ENCODE assay signal across 8 mouse cellular contexts in the genomic region with DNA sequence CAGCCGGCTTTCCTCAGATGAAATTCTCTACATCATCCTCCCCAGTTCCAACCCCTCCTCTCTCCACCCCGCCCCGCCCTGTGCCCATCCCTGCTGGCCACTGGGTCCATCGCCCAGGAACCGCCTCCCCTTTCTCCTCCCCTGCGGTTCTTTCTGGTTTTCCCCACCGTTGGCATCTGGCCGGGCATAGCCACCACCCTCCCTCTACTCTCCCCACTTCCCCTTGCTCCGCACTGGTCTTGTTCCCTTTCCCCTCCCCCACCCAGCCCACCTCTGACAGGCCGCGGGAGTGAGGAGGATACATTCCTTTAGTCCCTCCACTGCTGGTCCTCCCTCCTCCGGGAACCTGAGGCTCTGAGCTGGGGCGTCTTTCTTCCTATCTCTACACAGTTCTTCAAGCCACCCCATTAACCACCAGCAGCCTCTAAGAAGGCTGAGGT. TPM values are rescaled to one million over a fixed set of nuclear protein-coding genes. Genes with fewer than 3 reads are reported as not detected.
A peak's percentile ranks its signal among the peaks of the same experiment; 100 is the strongest.
DNase-seq lines count a peak whose midpoint lies in the region; ATAC-seq and TF ChIP-seq lines count a peak whose summit lies in the region.

No protein-coding gene starts in this region.

- H3K4me1 ChIP-seq in lung, embryonic 15.5 days: peaks cover 13% of the 10 kb centered on the region; the same call in 1 of the 2 replicates
- no peaks in the 10 kb centered on the region for H3K4me1 ChIP-seq in lung, adult 2 months (ENCODE audit: control insufficient read depth, insufficient read depth, low read length)
- peaks cover 27% of the 10 kb centered on the region for H3K4me1 ChIP-seq in forebrain, embryonic 16.5 days (replicated peaks; ENCODE audit: control insufficient read depth, insufficient read depth, low read length)
- peaks cover 22% of the 10 kb centered on the region for H3K4me1 ChIP-seq in limb, embryonic 13.5 days

- H3K27ac ChIP-seq in lung, embryonic 15.5 days: no peak overlapping the region
- peak overlapping the region; percentile 89; the same call in 1 of the 2 replicates for H3K27ac ChIP-seq in forebrain, embryonic 16.5 days (ENCODE audit: low read length)
- no peak overlapping the region for H3K27ac ChIP-seq in limb, embryonic 13.5 days

- peak overlapping the region; percentile 84; the same call in 1 of the 2 replicates for H3K4me2 ChIP-seq in lung, embryonic 15.5 days
- H3K4me2 ChIP-seq in forebrain, embryonic 16.5 days (ENCODE audit: low read length): peak overlapping the region; percentile 79
- H3K4me2 ChIP-seq in limb, embryonic 13.5 days (replicated peaks): peak overlapping the region; percentile 90; the same call in 1 of the 2 replicates

- H3K4me3 ChIP-seq in lung, embryonic 15.5 days: no peak overlapping the region
- no peak overlapping the region for H3K4me3 ChIP-seq in lung, adult 2 months (replicated peaks; ENCODE audit: extremely low read depth, low read depth, low read length)
- peak overlapping the region; percentile 99 for H3K4me3 ChIP-seq in forebrain, embryonic 16.5 days (replicated peaks; ENCODE audit: low read length)
- no peak overlapping the region for H3K4me3 ChIP-seq in limb, embryonic 13.5 days

- ATAC-seq in lung, embryonic 15.5 days (ENCODE audit: borderline replicate concordance, extremely low read depth, low FRiP score, low TSS enrichment): 0 out of 2 replicates have a peak, but pooled peaks have one; percentile 29
- ATAC-seq in forebrain, embryonic 16.5 days: peak; percentile 5
- ATAC-seq in limb, embryonic 13.5 days (ENCODE audit: low FRiP score, low read depth): no peak

- 0% methylated on average over 11 of the region's 13 CpGs for WGBS in lung, embryonic 15.5 days
- WGBS in lung, adult 2 months: 4% methylated on average over 13 of the region's 13 CpGs
- 0% methylated on average over 13 of the region's 13 CpGs for WGBS in forebrain, embryonic 16.5 days
- under 1% methylated on average over 13 of the region's 13 CpGs for whole genome bisulfite sequencing in limb, embryonic 13.5 days

- peaks cover 40% of the 10 kb centered on the region for H3K27me3 ChIP-seq in lung, embryonic 15.5 days
- no peaks in the 10 kb centered on the region for H3K27me3 ChIP-seq in forebrain, embryonic 16.5 days (replicated peaks; ENCODE audit: control insufficient read depth, insufficient read depth, low read length)
- H3K27me3 ChIP-seq in limb, embryonic 13.5 days: peaks cover 68% of the 10 kb centered on the region

- no peak for TF ChIP-seq CTCF in lung, adult 2 months (IDR thresholded peaks at IDR 0.05; ENCODE audit: insufficient read depth, low read length)

- DNase-seq in lung, adult 2 months: no peak
- DNase-seq in cerebellum, adult 9-11 months: peak; percentile 92
- peak; percentile 47 for DNase-seq in retina, embryonic 14.5 days (ENCODE audit: low spot score)
- no peak for DNase-seq in adrenal gland, postnatal 36 days
- no peak for DNase-seq in adrenal gland, adult 2 months

- TF ChIP-seq POLR2A in lung, adult 2 months (IDR thresholded peaks at IDR 0.05; ENCODE audit: borderline replicate concordance, extremely low read depth, low read depth, low read length): no peak

- no peaks in the 10 kb centered on the region for H3K36me3 ChIP-seq in lung, embryonic 15.5 days
- no peaks in the 10 kb centered on the region for H3K36me3 ChIP-seq in forebrain, embryonic 16.5 days (ENCODE audit: control insufficient read depth, insufficient read depth)
- H3K36me3 ChIP-seq in limb, embryonic 13.5 days: no peaks in the 10 kb centered on the region

- H3K9ac ChIP-seq in lung, embryonic 15.5 days: no peak overlapping the region
- H3K9ac ChIP-seq in forebrain, embryonic 16.5 days (replicated peaks; ENCODE audit: low read depth, low read length): peak overlapping the region; percentile 96
- no peak overlapping the region for H3K9ac ChIP-seq in limb, embryonic 13.5 days

- H3K9me3 ChIP-seq in lung, embryonic 15.5 days: no peaks in the 10 kb centered on the region
- no peaks in the 10 kb centered on the region for H3K9me3 ChIP-seq in forebrain, embryonic 16.5 days (ENCODE audit: control insufficient read depth, low read length)
- H3K9me3 ChIP-seq in limb, embryonic 13.5 days: no peaks in the 10 kb centered on the region

RNA-seq across cellular contexts. Expression of a gene that starts 1.5 kb away (rescaled TPM):
- polyA plus RNA-seq in lung, embryonic 15.5 days (2015; fragmentation: Nextera tagmentation; extraction: Ambion mirVana): 1.1 TPM in 2 replicates
- 1.6 and 3.6 TPM in 2 replicates for polyA plus RNA-seq in lung, adult 2 months (2012; rRNA removed)
- 33.8 and 47.1 TPM in 2 replicates for polyA plus RNA-seq in forebrain, embryonic 16.5 days (2015; fragmentation: Nextera tagmentation; extraction: Ambion mirVana)
- 0.67 and 0.86 TPM in 2 replicates for polyA plus RNA-seq in limb, embryonic 13.5 days (2015; fragmentation: Nextera tagmentation; extraction: Ambion mirVana)
- total RNA-seq in adrenal gland, postnatal 36 days (2021): 1 to 10 TPM; 6.8 to 9.3 TPM
- 1 to 10 TPM; 3.9 to 6.1 TPM for total RNA-seq in adrenal gland, adult 2 months (2021)
- polyA plus RNA-seq in adrenal gland, adult 2 months (2012; rRNA removed): 6.8 and 9.3 TPM in 2 replicates

RNA-seq across cellular contexts. Expression of a gene that starts 15.3 kb away (rescaled TPM):
- 0.84 and 1.7 TPM in 2 replicates for polyA plus RNA-seq in lung, embryonic 15.5 days (2015; fragmentation: Nextera tagmentation; extraction: Ambion mirVana)
- 2.8 and 5.1 TPM in 2 replicates for polyA plus RNA-seq in lung, adult 2 months (2012; rRNA removed)
- polyA plus RNA-seq in forebrain, embryonic 16.5 days (2015; fragmentation: Nextera tagmentation; extraction: Ambion mirVana): 3.0 and 4.0 TPM in 2 replicates
- polyA plus RNA-seq in limb, embryonic 13.5 days (2015; fragmentation: Nextera tagmentation; extraction: Ambion mirVana): 1.1 and 1.3 TPM in 2 replicates
- total RNA-seq in adrenal gland, postnatal 36 days (2021): 1 to 10 TPM in 1 of 2 experiments, under 1 TPM in 1; 0.53 to 2.1 TPM
- under 1 TPM; 0.55 to 0.78 TPM for total RNA-seq in adrenal gland, adult 2 months (2021)
- polyA plus RNA-seq in adrenal gland, adult 2 months (2012; rRNA removed): 0.15 and 0.20 TPM in 2 replicates

RNA-seq across cellular contexts. Expression of a gene that starts 32.4 kb away (rescaled TPM):
- polyA plus RNA-seq in lung, embryonic 15.5 days (2015; fragmentation: Nextera tagmentation; extraction: Ambion mirVana): 0.64 and 1.2 TPM in 2 replicates
- polyA plus RNA-seq in lung, adult 2 months (2012; rRNA removed): 2.2 and 2.3 TPM in 2 replicates
- polyA plus RNA-seq in forebrain, embryonic 16.5 days (2015; fragmentation: Nextera tagmentation; extraction: Ambion mirVana): 12.4 and 14.0 TPM in 2 replicates
- 0.57 and 0.66 TPM in 2 replicates for polyA plus RNA-seq in limb, embryonic 13.5 days (2015; fragmentation: Nextera tagmentation; extraction: Ambion mirVana)
- 1 to 10 TPM; 1.6 to 2.8 TPM for total RNA-seq in adrenal gland, postnatal 36 days (2021)
- total RNA-seq in adrenal gland, adult 2 months (2021): 1 to 10 TPM; 1.1 to 2.0 TPM
- 2.1 and 4.5 TPM in 2 replicates for polyA plus RNA-seq in adrenal gland, adult 2 months (2012; rRNA removed)

Comparison
In these comparisons a context has a peak if more than half of its experiments do, and no peak if none do; other contexts are left out.
1. DNase-seq: peak in cerebellum, adult 9-11 months (single experiment) and retina, embryonic 14.5 days (single experiment); none in lung, adult 2 months (single experiment), adrenal gland, postnatal 36 days (0 of 2) and adrenal gland, adult 2 months (single experiment).
2. Peak in every context shown above with its lines, with median percentiles within 50 percentile points of each other: H3K4me2 ChIP-seq.